23 mouse cellular contexts compared by ENCODE assay signal in genomic region chr3:34618934-34619333, GRCm38 (mm10). TPM values are rescaled to one million over a fixed set of nuclear protein-coding genes. Genes with fewer than 3 reads are reported as not detected.
"Had no signal": no experiment of that assay in that cellular context is flagged by ENCODE, and none has a peak within 500 bp of the region (broad histone marks: within the 10 kb centered on the region; RNA-seq: fewer than 3 reads in every experiment).

No protein-coding gene starts in this region.

- H3K27ac ChIP-seq: lung, embryonic 15.5 days; macrophage; midbrain, embryonic 13.5 days; neural tube, embryonic 13.5 days; neural tube, embryonic 15.5 days had no signal

- H3K36me3 ChIP-seq: lung, embryonic 15.5 days; midbrain, embryonic 13.5 days; neural tube, embryonic 13.5 days; neural tube, embryonic 15.5 days had no signal

- DNase-seq: lung, adult 2 months; lung, postnatal 14 days; lung, postnatal 36 days; retina, postnatal 1 day; right cerebral cortex, adult 18-20 months; right cerebral cortex, postnatal 25 days; right cerebral cortex, postnatal 4 days; spleen, adult 18-20 months; thymus, adult 18-20 months; thymus, postnatal 14 days; thymus, postnatal 36 days had no signal

- H3K9me3 ChIP-seq: lung, embryonic 15.5 days; midbrain, embryonic 13.5 days; neural tube, embryonic 13.5 days; neural tube, embryonic 15.5 days had no signal

- H3K9ac ChIP-seq: lung, embryonic 15.5 days; midbrain, embryonic 13.5 days; neural tube, embryonic 13.5 days; neural tube, embryonic 15.5 days had no signal

- H3K27me3 ChIP-seq: lung, embryonic 15.5 days; megakaryocyte, embryonic 14.5 days; midbrain, embryonic 13.5 days; neural tube, embryonic 13.5 days; neural tube, embryonic 15.5 days had no signal

- H3K4me1 ChIP-seq: megakaryocyte, embryonic 14.5 days; midbrain, embryonic 13.5 days; neural tube, embryonic 13.5 days; neural tube, embryonic 15.5 days had no signal

- H3K4me2 ChIP-seq: lung, embryonic 15.5 days; midbrain, embryonic 11.5 days; midbrain, embryonic 13.5 days; neural tube, embryonic 13.5 days; neural tube, embryonic 15.5 days had no signal

- ATAC-seq: lung, postnatal 0 days; midbrain, embryonic 13.5 days; midbrain, embryonic 16.5 days had no signal

- H3K4me3 ChIP-seq: lung, embryonic 15.5 days; midbrain, embryonic 13.5 days; myocyte; neural tube, embryonic 13.5 days; neural tube, embryonic 15.5 days had no signal

RNA-seq across cellular contexts. Expression of gene Sox2, which starts 31.3 kb away (rescaled TPM):
- total RNA-seq: megakaryocyte progenitor cell, adult 5-6 weeks had no signal
- polyA plus RNA-seq: macrophage; myocyte; small intestine, adult 2 months had no signal
